Mouse (Mus musculus): ENCODE results near the gene Creb3l1. TPM values are rescaled to one million over a fixed set of nuclear protein-coding genes. Genes with fewer than 3 reads are reported as not detected.
A peak's percentile ranks its signal among the peaks of the same experiment; 100 is the strongest.

The Creb3l1 gene
- total RNA-seq, 4 experiments from 2014 or later = 5.2 to 22.4 (median 9.8) TPM

DNA sequence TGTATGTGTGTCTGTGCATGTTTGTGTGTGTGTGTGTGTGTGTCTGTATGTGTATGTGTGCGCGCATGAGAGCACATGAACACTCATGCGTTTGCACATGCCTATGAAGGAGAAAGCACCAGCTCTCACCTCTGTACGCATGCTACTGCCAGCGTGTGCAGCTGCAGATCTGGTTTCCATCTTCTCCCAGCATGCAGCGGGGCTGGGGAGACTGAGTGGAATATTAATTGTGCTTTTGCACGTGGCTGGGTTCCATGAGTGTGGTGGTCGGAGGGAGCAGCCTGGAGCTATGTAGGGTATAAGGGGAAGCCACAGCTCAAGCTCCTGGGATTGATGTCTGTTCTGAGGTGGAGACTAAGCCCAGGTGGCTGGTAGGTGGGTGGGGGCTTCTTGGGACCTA is 6.3 kb upstream of the Creb3l1 start:
- DNase-seq = no peak

DNA sequence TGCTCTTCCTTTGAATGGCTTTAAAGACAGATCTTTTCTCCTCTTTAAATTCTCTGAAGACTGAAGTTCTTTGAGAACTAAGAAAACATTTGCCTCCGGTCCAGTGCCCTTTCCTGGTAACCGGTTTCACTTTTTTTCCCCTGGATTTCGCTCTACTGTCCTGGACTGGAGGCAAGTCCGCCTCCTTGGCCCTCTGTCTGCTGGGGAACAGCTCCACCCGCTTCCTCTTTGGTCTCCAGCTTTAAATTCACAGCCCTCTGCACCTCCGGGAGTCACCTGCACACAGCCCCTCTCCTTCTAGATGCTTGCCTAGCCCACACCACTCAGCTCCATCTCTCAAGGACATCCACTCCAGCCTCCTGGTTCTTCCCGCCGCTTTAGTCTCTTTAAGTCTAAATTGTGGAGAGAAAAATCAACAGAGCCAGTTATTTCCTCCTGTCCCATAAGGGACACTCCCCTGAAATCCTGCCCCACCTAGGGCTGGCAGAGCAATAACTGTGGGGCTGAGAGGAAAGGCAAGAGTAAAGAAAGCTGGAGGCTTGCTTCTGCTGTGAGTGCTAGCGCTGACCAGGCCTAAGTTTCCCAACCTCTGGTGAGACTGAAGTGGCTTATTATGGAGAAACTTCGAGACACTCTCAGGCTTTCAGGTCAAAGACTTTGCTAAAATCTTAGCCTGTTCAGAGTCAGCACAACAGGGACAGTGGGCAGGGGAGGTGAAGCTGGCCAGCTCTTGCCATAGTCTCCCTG is 5.3 kb upstream of the Creb3l1 start:
- DNase-seq = no peak

DNA sequence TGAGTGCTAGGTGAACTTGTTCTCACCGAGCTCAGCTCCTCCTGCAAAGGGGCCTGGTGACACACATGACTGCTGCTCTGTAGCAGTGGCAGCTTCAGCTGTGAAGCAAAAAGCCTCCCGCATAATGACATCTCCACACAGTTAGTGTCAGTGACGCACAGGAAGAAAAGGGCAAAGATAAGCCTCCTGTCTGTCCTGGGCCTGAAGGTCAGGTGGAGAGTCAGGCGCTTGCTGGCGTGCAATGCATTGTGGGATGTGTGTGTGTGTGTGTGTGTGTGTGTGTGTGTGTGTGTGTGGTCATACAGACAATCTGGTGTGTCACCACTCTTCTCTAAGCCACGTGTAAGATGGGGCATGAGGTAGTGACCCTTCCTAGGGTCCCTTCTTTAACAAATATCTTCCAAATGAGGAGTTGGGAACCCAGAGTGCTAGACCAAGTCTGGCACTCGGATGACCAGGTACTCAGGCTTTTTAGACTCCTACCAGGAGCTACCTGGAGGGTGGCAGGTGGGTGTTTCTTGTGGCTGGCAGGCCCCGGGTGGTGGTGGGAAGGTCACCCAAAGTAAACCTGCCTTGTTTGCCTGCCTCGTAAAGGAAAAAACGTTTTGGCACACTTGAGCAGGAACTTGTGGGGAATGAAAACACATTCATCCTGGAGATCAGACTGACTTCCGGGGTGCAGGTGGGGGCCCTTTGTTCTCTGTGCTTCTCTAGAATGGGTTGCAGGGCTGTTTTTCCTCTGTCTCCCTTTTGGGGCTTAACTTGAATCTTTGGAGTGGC is 3.7 kb upstream of the Creb3l1 start:
- DNase-seq = peak; percentile 80

DNA sequence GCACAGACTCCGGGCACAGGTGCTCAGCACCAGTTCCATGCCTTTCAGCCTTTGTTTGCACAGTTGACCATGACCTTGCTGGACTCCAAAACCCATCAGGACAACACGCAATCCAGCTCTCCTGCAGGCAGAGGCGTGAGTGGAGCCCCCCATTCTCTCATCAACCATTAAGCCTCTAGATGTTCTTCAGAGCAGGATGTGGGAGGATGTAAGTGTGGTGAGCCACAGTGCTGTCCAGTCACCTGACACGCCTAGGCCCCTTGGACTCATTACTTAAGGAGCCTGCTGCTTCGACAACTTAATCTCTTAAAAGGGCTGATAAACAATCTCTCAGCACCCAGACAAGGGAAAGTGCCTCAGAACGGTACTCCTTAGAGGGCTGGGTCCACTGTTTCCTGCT is 1.7 kb upstream of the Creb3l1 start:
- no peak for DNase-seq

DNA sequence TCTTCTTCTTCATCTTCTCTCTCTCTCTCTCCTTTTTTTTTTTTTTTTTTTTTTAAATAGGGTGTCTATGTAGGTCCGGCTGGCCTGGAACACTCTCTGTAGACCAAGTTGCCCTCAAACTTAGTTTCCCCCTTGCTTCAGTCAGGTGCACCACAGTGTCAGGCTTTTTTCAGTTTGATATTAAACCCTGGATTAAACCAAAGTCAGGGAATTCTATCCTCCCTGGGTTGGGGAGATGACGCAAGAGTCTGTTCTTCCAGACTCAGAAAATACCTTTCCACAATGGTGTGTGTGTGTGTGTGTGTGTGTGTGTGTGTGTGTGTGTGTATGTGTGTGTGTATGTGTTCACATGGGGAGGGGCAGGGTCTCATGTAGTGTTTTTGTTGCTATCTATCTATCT is 900 bp upstream of the Creb3l1 start:
- no peak for DNase-seq

DNA sequence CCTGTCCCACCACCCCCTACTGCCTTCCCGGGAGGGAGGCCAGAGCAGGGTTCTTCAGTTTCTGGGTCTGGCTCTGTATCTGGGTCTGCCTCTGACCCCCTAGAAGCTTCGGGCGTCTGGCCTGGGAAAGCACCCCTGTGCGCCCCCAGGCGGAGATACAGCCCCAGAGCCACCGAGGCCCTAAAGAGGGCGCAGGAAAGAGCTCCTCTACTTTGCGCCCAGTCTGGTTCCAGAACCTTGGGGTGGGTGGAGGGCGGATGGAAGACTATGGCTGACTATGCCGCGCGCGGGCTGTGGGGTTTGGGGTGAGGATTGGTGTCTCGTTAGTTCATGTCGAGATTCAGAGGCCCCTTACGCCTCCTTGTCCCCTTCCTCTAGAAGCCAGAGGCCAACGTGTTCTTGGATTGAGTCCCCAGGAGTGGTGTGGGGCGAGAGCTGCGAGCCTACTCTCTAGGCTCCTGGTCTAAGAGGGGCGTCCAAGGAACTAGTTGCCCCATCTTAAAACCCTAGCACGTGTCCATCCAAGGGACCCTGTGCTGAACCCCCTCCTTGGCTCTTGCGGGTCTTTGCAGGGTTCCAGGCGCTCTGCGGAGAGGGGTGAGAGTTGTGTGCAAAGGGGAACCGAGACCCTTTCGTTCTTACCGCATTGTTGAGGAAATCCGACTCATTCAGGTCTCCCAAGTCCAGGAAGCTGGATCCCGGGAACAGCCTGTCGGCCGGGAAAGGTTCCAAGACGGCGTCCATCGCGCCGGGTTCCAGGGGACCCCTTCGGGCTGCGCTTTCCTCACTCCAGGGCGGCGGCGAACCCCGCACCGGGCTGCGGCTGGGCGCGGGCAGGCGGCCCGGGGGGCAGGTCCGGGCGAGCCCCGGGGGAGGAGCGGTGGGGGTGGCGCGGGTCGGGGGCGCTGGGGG is 684 bp downstream of the Creb3l1 start:
- peak; percentile 13 for DNase-seq

DNA sequence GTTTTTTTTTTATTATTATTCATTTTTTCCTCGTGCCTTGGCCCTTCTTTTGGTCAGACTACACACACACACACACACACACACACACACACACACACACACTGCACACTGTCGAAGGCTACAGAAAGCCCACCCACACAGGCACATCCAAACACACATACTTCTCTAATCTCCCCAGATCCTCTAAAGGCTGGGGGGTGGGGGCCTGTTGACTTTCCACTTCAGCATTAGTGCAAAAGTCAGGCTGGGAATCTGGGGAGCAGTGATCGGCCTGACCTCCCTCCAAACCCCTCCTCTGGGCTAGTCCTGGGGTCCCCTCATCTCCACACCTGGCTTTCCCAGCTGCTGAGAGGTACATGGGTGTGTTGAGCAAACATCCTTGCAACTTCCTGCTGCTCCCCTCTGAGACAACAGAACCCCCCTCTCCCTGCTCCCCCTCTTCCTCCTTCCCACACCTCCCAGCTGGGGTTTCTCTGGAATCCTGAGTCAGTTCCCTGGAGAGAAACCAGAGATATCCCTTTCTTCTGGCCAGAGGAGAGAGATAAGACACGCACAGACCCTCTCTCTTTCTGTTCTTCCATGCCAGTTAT is 3.5 kb downstream of the Creb3l1 start:
- no peak for DNase-seq

DNA sequence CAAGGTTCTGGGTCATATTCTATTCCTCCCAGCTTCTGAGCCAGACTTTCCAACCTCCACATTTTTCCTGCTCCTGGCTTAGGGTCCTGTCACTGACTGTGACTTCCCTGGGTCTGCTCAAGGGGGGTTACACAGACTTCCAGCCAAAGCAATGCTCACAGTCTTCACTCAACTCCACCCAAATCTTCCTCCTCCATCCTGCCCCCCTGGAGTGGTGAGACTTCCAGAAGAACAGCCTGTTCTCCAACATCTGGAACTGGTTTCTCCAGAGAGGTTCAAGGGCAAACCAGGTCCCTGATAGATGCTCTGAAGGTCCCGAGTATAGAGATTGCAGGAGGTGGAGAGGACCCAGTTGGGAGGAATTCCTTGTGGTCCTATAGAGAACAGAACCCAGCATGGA is 6.9 kb downstream of the Creb3l1 start:
- DNase-seq = no peak

DNA sequence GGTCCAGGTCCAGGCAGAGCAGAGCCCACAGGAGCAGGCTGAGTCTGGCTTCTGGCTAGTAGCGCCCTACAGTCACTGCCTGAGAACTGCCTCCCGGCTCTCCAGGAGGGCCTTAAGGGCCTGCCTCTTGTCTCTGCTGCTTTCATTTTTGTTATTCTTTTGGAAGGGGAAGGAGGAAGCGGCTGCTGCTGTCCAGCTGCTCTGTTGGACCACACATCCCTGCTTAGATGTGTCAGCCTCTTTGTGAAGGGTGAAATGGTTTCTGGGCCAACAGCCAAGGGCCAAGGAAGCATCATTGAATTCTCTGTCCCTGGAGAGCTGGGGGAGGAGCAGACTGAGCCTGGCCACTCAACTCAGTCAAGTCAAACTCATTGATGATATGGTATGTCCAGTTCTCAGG is 7.3 kb downstream of the Creb3l1 start:
- DNase-seq = peak; percentile 73

DNA sequence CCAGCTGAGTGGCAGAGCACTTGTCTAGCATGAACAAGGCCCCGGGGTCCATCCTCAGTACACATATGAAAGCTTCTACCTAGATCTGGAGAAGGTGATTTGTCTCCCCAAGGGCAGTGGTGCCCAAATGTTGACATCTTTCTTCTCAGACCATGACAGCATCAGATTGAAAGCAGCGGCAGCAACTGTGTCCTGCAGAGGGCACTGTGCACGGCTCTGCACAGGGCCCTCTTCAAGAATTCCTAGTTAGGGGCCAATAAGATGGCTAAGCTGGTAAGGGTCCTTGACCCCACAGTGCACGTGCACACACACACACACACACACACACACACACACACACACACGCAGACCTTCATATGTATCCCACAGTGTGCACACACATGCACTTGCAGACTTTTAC is 9.4 kb downstream of the Creb3l1 start:
- DNase-seq = no peak

DNA sequence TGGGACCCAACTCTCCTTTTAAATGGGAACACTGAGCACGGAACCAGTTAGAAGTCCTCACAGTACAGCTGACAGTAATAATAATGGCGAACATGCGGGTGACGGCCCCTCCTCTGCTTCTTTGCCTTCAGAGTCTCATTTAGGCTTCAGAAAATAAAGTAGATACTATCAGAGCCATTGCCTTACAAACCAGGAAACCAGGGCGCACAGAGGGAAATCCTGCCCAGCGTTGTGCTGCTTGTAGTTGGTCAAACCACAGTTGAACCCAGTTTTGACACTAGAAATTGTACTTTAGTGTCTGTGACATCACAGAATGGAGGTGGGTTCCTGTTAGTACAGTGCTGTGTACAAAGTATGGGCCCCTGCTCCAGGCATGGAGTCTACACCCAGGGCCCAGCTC is 10.1 kb downstream of the Creb3l1 start:
- no peak for DNase-seq

DNA sequence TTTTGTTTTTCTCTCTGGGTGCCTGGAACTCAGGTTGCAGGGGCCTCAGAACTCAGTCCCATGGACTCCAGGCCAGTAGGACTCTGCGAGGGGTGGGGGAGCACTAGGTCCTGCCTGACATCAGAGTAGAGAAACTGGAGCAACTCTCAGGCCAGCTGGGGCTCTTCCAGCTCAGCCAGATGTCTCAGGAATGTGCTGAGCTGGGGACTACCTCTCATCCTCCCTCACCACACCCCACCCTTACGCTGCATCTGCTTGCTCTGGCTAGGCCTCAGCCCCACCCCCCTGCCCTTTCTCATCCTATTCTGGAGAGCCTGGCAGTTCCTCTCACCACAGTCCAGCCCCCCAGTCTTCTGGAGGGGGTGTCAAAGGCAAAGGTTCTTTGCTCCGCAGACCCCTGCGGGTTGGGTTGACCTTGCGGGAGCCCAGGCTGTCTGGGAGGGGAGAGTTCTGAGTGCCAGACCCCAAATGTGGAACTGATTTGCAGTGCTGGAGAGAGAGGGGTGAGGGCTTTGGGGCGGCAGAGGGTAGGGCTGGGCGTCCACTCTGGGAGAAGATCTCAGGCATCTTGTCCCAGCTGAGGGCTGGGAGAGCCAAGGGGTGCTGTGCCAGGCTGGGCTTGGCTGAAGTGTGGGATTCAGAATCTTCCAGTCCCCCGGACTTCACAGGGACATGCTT is 11.4 kb downstream of the Creb3l1 start:
- DNase-seq = no peak

DNA sequence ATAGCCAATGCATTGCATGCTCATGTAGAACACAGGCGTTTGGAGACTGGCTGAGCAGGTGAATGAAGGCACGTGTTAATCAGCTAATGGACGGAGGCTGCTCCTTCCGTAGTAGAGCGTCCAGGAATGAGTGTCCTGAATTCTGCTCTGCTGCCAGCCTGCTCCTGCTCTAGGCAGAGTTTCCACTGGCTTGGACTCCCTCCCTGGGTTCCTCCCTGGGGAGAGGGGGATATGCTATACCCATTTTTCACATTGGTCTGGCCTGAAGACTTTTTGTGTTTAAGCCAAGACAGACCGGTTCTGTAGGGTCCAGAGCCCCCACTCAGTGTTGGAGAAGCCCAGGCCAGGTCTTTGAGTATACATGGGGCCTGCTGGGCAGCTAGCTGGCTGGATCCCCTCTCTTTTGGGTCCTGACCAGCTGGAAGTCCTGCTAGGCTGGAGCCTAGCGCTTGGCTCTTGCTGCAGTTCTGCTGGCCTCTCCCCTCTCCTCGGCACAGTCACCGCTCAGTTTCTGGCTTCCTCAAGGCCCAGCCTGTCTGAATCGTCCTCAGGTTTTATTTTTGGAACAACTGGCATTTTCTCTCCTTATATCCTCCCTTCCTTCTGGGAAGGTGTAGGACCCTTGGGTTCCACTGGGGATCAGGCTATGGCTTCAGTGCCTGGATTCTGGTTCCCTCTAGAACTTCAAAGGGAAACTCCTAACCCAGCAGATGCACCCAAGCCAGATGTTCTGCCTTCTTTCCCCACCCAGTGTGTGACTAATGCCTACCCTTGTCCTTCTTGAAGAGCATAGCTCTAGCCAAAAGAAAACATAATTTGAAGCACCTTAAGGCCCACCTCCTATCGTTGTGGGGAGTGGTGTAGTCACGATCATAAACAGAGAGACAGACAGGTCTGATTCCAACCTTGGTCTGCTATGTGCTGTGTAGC is 12.6 kb downstream of the Creb3l1 start:
- DNase-seq = no peak

DNA sequence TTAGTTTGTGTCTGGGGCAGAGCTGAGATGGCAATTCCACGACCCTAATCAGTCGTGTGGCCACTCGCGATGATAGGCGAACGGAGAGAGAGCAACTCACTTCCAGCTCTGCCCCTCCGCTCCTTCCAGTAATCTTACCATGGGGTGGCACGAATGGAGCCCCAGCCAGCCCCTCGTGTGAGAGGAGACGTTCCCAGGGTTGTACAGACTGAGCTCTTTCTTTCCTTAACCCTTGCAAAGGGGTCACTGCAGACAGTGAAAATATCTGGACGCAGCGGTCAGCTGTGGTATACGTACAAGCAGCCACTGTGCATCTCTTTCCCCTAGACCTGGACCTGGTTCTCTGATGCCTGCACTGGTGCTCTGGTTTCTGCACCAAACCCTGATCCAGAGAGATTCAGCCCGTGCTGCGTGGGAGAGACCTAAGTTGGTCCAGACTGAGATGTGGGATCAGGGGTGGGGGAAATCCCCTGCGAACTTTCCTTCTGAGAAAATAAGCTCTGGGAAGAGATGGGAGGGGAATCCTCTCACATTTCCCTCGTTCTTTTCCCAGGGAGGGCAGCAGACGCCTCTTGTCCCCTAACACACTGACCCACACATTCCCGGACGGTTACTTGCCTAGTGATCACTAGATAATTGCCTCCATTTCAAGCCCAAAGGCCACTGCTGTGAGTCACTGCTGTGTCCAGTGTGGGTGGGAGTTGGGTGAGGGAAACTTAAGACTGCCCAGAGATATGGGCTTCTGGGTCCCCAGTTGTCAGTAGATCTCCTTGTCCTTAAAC is 15.5 kb downstream of the Creb3l1 start:
- DNase-seq = no peak

DNA sequence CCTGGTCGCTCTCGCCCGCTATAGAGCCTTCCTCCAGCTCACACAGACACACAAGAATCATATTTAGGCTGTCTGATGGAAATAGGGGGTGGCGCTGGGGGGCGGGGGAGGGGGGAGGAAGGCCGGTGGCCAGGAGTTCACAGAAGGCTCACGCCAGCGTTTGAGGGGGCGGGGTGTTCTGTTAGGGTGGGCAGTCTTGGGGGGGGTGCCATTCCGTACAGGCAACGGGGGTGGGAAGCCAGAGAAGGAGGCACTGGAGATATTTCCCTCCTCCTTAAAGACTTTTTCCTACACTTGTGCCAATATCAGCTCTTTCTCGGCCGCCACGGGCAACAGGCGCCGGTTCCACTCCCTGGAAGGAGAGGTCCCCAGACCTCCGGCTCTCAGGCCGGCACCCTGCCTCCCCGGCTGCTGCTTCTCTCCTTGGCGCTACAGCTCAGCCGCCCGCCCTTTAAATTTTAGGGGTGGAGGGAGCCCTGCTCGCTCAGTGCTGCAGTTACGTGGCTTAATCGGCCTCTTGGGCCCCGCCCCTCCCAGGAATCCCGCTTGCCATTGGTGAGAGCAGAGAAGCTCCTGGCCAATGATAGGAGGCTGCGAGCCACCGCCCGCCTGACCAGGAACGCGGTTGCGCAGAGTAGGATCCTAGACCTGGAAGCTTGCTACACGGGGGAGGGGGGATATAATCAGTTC is 16.2 kb downstream of the Creb3l1 start:
- DNase-seq = peak; percentile 97

DNA sequence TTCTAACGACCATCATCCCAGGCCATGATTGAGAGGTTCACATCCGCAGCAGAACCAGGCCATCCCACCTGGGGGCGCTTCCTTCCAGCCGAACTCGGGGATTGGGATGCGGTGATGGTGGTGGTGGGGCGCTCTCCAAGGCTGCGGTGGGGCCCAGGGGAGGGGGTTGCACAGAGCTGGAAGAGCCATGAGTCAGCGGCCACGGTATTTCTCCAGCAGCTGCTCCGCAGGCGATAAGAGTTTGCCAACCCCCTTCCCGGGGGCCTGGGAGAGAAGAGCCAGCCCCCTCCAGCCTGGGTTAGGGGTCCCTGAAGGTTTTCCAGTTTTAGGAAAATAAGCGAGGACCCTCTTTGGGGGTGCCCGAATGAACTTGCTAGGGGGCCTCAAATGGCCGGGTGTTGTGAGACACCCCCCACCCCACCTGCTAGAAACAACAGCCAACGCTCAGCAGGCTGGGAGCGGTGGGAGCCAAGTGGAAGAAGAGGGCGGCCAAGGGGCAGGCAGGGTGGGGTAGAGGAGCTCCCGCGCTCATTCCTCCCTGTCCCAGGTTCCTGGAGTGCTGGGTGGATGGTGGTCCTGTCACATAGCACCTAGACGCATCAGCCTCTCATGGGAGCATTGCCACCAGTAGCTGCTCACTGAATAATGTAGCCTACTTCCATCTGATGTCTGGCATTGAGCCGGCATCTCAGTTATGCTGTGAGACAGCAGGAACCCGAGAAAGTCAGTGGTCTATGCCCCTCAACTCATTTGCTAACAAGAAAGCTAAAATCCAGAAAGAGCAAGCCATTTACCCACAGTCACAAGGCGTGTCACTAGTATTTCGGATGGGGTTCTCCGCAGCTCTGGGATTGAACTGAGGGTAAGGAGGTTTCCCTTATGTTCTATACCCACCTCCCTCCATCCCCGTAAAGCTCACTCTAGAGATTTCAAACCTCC is 17.1 kb downstream of the Creb3l1 start:
- no peak for DNase-seq

DNA sequence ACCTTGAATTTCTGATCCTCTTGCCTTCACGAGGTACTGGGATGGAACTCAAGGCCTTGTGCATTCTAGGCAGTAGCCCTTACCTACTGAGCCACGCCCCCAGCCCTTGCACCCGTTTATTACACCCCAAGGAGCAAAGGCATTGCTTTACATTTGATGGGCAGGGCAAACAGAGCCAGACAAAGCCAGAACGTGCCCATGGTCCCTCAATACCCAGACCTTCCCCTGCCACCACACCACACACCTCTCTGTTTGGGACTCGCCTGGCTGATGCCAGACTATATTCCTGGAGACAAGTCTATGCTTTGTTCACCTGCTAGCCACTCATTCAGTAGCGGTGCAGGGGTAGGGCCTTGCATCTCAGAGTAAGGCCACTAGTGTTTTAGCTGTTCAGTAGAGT is 17.8 kb downstream of the Creb3l1 start:
- DNase-seq = no peak

DNA sequence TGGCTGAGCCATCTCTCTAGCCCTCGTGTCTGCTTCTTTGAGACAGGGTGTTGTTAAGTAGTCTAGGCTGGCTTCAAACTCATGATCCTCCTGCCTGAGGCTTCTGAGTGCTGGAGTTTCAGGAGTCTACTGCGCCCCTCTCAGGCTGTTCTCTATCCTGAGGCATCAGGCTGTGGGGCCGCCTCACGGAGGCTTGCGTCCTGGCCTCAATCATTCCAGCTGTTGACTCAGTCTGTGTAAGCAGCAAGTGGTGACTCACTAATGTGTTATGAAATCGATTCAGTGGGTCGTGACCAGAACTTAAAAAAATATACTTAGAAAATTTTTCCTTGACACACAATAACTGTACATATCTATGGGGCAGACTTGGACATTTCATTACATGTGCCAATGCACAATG is 19.7 kb downstream of the Creb3l1 start:
- no peak for DNase-seq

Measured in adrenal gland, adult 8-10 months (tissue).